Mouse (Mus musculus) stomach, embryonic 16.5 days (tissue): ENCODE data around the gene Osmr. TPM values are rescaled to one million over a fixed set of nuclear protein-coding genes. Genes with fewer than 3 reads are reported as not detected.
"Not testable (repeated sequence)": the region's sequence is repeated elsewhere in the genome, so short reads cannot be mapped to it uniquely, and the experiment has no call there.

Experiments used
- ATAC-seq: fragments of 200-750 bp; cut with Nextera tagmentation; 2 replicates; pipeline ENCODE4 v1.8.0; 2017; ENCODE audit warnings: moderate number of reproducible peaks, moderate TSS enrichment; ENCODE audit not compliant: insufficient read depth, low FRiP score
- H3K27ac ChIP-seq: fragments of 300-500 bp; sonication (generic); 2 replicates; pipeline ENCODE4 v1.5.1; 2014; ENCODE audit warnings: low read length
- H3K27me3 ChIP-seq: fragments of 300-500 bp; sonication (generic); 2 replicates; pipeline ENCODE4 v1.6.1; 2014; ENCODE audit warnings: low read length, control low read depth, mixed read lengths; ENCODE audit not compliant: control insufficient read depth, insufficient read depth
- H3K36me3 ChIP-seq: fragments of 300-500 bp; sonication (generic); 2 replicates; pipeline ENCODE4 v1.6.1; 2014; ENCODE audit warnings: low read length; ENCODE audit not compliant: control insufficient read depth, insufficient read depth
- H3K4me1 ChIP-seq: fragments of 300-500 bp; sonication (generic); 2 replicates; pipeline ENCODE4 v1.6.1; 2014; ENCODE audit warnings: low read length, control low read depth, mixed read lengths; ENCODE audit not compliant: control insufficient read depth, insufficient read depth
- H3K4me2 ChIP-seq: fragments of 300-500 bp; sonication (generic); 2 replicates; pipeline ENCODE4 v1.6.1; 2014; ENCODE audit warnings: low read depth, low read length, mixed read lengths
- H3K4me3 ChIP-seq: fragments of 300-500 bp; sonication (generic); replicated peaks from 2 replicates; pipeline ENCODE4 v1.5.1; 2014; ENCODE audit warnings: mild to moderate bottlenecking, low read length
- H3K9ac ChIP-seq: fragments of 300-500 bp; sonication (generic); 2 replicates; pipeline ENCODE4 v1.6.1; 2014; ENCODE audit warnings: low read length
- H3K9me3 ChIP-seq: fragments of 300-500 bp; sonication (generic); replicated peaks from 2 replicates; pipeline ENCODE4 v1.6.1; 2016; ENCODE audit warnings: low read length, control low read depth; ENCODE audit not compliant: control insufficient read depth
- WGBS: fragments of 180-500 bp; shearing (Covaris S2); extraction: QIAGEN DNeasy Blood & Tissue Kit; methylation state at CpG from one replicate; pipeline ENCODE4 v1.1.7; 2014; 5-methylcytosine and 5-hydroxymethylcytosine counted together
- polyA plus RNA-seq: library from polyadenylated mRNA; unstranded; fragments of >200 nt; fragmentation: Nextera tagmentation; extraction: Ambion mirVana; gene quantifications from 2 replicates; pipeline ENCODE4 v1.2.1, GENCODE M21; 2015

Osmr gene
- polyA plus RNA-seq, 1 experiment from 2014 or later, result 2.5 TPM

DNA sequence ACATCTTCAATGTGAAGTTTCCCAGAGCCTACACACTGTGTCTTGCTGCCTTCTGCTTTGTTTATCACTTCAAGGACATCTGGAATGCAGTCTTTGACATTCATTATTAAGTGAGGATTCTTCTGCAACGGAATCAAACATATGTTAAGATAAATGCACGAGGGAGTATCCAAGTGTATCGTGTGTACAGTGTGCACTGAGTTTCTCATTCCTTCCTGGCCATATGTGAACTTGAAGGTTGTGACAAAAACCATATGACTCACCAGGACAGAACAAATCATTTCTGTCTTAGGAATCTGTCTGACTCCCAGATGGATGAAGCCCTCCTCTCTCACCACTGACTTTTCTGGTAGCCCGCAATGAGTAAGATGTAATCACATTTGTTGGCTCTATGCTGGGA lies 59.0 kb downstream of the Osmr start:
- peak; percentile 64; the same call in 1 of the 2 replicates for ATAC-seq

DNA sequence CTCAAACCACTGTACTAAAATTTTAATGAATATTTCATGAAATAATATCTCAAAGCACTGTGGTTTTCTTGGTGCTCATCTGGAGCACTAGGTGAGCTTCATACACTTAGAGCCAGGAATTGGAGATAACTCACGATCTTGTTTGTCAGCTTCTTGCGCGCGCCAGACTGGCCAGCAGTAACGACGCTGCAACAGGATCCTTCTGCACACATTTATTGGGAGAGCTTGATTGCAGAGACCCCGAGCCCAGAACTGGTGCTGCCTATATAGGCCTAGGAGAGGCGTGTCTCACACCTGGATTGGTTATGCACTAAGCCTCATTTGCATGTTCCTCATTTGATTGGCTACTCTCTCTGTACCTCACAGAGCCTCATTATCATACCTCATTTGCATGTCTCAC lies 73.6 kb downstream of the Osmr start:
- H3K9ac ChIP-seq, H3K27ac ChIP-seq, H3K4me2 ChIP-seq, H3K27me3 ChIP-seq, ATAC-seq, H3K4me3 ChIP-seq, H3K9me3 ChIP-seq, H3K4me1 ChIP-seq: not testable (repeated sequence)
- peaks cover 29% of the 10 kb centered on the region; the same call in 1 of the 2 replicates for H3K36me3 ChIP-seq
- WGBS, result 96% methylated on average over 8 of the region's 8 CpGs

More for the DNA sequence above, 59.0 kb downstream of the Osmr start:
- H3K27ac ChIP-seq, result no peak overlapping the region
- no peaks in the 10 kb centered on the region for H3K4me1 ChIP-seq
- WGBS, result 45% methylated on average over 4 of the region's 4 CpGs
- H3K4me2 ChIP-seq, result no peak overlapping the region
- no peaks in the 10 kb centered on the region for H3K36me3 ChIP-seq
- no peaks in the 10 kb centered on the region for H3K27me3 ChIP-seq
- no peak overlapping the region for H3K9ac ChIP-seq
- no peak overlapping the region for H3K4me3 ChIP-seq
- H3K9me3 ChIP-seq, result no peaks in the 10 kb centered on the region; the same call in 1 of the 2 replicates

DNA sequence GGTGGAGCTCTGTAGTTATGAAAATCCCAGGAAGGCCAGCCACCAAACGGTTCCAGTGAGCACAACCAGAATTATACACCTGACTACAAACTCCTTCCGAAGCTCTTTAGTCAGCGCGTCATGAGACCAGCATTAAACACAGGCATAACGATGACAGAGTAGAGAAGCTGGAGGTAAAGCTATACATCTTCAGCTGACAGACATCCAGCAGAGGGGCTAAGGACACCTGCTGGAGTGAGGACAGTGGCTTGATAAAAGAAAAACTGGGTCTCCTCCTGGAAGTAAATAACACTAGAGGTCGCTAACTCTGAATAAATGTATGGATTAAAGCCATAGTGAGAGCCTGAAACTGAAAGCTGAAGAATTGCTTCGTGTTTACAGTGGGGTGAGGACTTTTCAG lies 81.9 kb downstream of the Osmr start:
- Histone ChIP-seq H3K27me3 (no peaks in the 10 kb centered on the region), H3K36me3 (peaks cover 33% of the 10 kb centered on the region; the same call in 1 of the 2 replicates), H3K27ac (no peak overlapping the region), H3K9me3 (no peaks in the 10 kb centered on the region), H3K4me2 (no peak overlapping the region), H3K9ac (no peak overlapping the region), H3K4me1 (no peaks in the 10 kb centered on the region), H3K4me3 (no peak overlapping the region)
- WGBS, result 81% methylated on average over 7 of the region's 7 CpGs
- no peak for ATAC-seq

DNA sequence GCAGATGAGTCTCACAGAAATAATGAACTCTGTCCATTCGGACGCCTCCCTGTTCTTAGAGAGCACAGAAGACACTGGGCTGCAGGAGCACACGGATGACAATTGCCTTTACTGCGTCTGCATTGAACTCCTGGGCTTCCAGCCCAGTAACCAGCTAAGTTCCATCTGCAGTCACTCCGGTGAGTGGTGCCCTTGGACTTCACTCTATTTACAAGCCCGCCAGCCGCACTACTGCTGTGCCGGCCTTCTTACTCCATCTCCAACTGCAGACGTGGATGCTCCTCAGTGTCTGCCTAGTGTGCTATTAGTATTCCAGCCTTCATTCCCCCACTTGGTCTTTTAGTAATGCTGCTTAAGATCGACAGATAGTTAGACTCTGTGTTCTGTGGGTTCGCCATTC lies 83.1 kb downstream of the Osmr start:
- Histone ChIP-seq H3K4me1 (no peaks in the 10 kb centered on the region), H3K4me3 (no peak overlapping the region), H3K9me3 (no peaks in the 10 kb centered on the region), H3K36me3 (peaks cover 28% of the 10 kb centered on the region; the same call in 1 of the 2 replicates), H3K27me3 (no peaks in the 10 kb centered on the region), H3K9ac (no peak overlapping the region), H3K4me2 (no peak overlapping the region), H3K27ac (no peak overlapping the region)
- no peak for ATAC-seq
- 89% methylated on average over 11 of the region's 11 CpGs for WGBS

DNA sequence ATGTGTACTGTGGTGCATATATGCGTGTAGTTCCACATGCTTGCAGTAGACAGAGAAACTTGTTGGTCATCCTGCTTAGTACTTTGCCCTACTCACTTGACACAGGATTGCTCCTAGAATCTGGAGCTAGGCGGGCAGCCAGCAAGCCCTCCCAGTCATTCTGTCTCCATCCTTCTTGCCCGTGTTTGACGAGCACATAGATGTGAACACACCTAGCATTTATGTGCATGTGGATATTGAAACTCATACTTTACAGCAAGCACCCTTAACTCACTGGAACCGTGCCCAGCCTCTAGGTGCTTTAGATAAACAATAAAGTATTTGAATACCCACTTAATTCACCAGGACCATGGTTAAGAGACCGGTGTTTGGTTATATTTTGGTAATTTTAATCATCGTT lies 84.8 kb downstream of the Osmr start:
- Histone ChIP-seq H3K4me1 (no peaks in the 10 kb centered on the region), H3K9me3 (no peaks in the 10 kb centered on the region), H3K9ac (no peak overlapping the region), H3K27me3 (no peaks in the 10 kb centered on the region), H3K27ac (no peak overlapping the region), H3K4me2 (no peak overlapping the region), H3K36me3 (peaks cover 22% of the 10 kb centered on the region; the same call in 1 of the 2 replicates), H3K4me3 (no peak overlapping the region)
- WGBS, result 83% methylated on average over 7 of the region's 7 CpGs
- ATAC-seq, result no peak

DNA sequence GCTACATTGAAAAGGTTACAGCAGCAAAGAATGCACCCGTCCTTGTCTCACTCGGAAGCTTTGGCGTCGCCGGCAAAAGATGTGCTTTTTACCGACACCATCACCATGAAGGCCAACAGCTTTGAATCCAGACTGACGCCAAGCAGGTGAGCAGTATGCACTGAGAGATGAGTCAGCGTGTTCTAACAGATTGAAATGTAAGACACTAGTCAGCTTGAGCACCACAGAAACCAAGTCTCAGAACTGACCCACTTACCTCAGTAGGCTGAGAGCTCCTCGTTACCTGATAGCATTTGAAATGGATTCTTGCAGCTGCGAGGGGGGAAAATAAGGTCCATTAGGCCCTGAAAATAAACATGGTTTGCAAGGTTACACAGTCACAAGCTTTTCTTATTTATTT lies 87.5 kb downstream of the Osmr start:
- Histone ChIP-seq H3K4me2 (no peak overlapping the region), H3K4me3 (no peak overlapping the region), H3K27me3 (no peaks in the 10 kb centered on the region), H3K27ac (no peak overlapping the region), H3K36me3 (peaks cover 7% of the 10 kb centered on the region), H3K9me3 (no peaks in the 10 kb centered on the region), H3K9ac (no peak overlapping the region), H3K4me1 (no peaks in the 10 kb centered on the region)
- ATAC-seq, result no peak
- WGBS, result 92% methylated on average over 10 of the region's 10 CpGs

DNA sequence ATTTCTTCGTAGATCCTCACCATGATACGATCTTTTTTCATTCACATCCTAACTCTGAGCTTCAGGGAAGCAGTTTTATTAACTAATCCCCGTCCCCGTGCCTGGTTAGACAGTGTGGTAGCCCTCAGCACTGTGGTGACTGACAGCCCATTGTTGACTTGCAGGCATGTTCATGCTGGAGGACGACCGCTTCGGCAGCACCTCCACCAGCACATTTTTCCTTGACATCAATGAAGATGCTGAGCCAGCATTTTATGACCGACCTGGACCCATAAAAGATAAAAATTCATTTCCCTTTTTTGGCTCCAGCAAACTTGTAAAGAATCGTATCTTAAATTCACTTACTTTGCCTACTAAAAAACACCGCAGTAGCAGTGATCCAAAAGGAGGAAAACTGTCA lies 88.6 kb downstream of the Osmr start:
- ATAC-seq, result no peak
- H3K9me3 ChIP-seq, result no peaks in the 10 kb centered on the region
- no peak overlapping the region for H3K4me2 ChIP-seq
- H3K4me3 ChIP-seq, result no peak overlapping the region
- H3K27ac ChIP-seq, result no peak overlapping the region
- no peaks in the 10 kb centered on the region for H3K4me1 ChIP-seq
- H3K36me3 ChIP-seq, result peaks cover 4% of the 10 kb centered on the region
- H3K27me3 ChIP-seq, result no peaks in the 10 kb centered on the region
- WGBS, result 93% methylated on average over 10 of the region's 10 CpGs
- H3K9ac ChIP-seq, result no peak overlapping the region

DNA sequence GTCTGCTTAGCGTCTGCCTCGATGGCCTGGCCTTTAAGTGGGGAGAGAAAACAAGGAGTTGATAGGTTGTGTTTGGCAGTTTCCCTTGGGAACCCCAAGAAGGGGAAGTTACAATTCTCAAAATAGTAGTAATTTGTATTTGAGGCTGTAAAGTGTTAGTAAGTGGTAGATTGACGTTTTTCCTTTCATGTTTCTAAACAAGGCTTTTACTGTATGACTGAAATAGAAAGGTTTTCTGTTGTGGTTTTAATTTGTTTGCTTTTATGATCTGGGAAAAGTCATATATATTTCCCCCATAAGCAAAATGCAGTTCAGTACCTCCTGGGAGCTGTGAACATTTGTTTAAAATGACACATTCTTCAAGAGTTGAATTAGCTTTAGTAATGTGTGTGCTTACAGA lies 102.5 kb downstream of the Osmr start:
- no peak overlapping the region for H3K4me3 ChIP-seq
- WGBS, result 89% methylated on average over 3 of the region's 3 CpGs
- no peak overlapping the region for H3K9ac ChIP-seq
- H3K27me3 ChIP-seq, result no peaks in the 10 kb centered on the region
- H3K4me2 ChIP-seq, result no peak overlapping the region
- no peaks in the 10 kb centered on the region for H3K9me3 ChIP-seq
- no peaks in the 10 kb centered on the region for H3K4me1 ChIP-seq
- no peak overlapping the region for H3K27ac ChIP-seq
- H3K36me3 ChIP-seq, result peaks cover 13% of the 10 kb centered on the region; the same call in 1 of the 2 replicates
- ATAC-seq, result no peak
